Mouse (Mus musculus): ENCODE measurements around the gene Mgat4a. TPM values are rescaled to one million over a fixed set of nuclear protein-coding genes. Genes with fewer than 3 reads are reported as not detected.

Mgat4a gene
- polyA plus RNA-seq, 1 experiment from 2014 or later: 4.4 TPM

DNA sequence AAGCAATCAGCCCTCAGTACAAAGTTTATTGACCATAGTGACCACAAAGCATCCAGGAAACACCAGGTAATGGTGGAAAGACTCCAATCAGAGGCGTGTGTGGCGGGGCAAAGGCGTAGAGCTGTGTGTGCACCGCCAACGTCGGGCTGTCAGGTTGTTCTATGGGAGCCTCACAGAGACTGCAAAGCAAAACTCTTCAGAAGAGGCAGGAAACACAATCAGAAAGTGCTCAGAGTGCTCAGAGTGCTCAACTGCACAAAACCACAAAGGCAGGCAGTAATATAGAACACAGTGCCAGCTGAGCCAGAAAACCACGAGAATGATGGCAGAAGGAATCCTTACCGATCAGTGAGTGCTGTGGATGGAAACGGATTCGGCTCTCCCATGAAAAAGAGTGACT is 67.6 kb downstream of the Mgat4a start:
- no peak overlapping the region for H3K27ac ChIP-seq
- ATAC-seq (ENCODE audit: low FRiP score, low read depth): no peak
- WGBS: 82% methylated on average over 10 of the region's 10 CpGs
- H3K4me3 ChIP-seq: no peak overlapping the region
- H3K27me3 ChIP-seq: no peaks in the 10 kb centered on the region
- H3K4me1 ChIP-seq: peaks cover 4% of the 10 kb centered on the region; the same call in 1 of the 2 replicates
- H3K9me3 ChIP-seq: no peaks in the 10 kb centered on the region
- H3K9ac ChIP-seq: no peak overlapping the region
- H3K4me2 ChIP-seq (replicated peaks): no peak overlapping the region
- peaks cover 3% of the 10 kb centered on the region for H3K36me3 ChIP-seq

- 72% methylated on average over 6 of the region's 6 CpGs for WGBS
- no peak for ATAC-seq (ENCODE audit: low FRiP score, low read depth)
- H3K36me3 ChIP-seq: peaks cover 4% of the 10 kb centered on the region
- peaks cover under 1% of the 10 kb centered on the region; the same call in 1 of the 2 replicates for H3K4me1 ChIP-seq
- H3K4me2 ChIP-seq (replicated peaks): no peak overlapping the region
- H3K27ac ChIP-seq: no peak overlapping the region
- no peak overlapping the region for H3K4me3 ChIP-seq
- H3K9ac ChIP-seq: no peak overlapping the region
- no peaks in the 10 kb centered on the region for H3K27me3 ChIP-seq
- H3K9me3 ChIP-seq: no peaks in the 10 kb centered on the region
Observed at GRCm38 (mm10) chr1:37471179-37472148, 69.4 kb downstream of the Mgat4a start.

DNA sequence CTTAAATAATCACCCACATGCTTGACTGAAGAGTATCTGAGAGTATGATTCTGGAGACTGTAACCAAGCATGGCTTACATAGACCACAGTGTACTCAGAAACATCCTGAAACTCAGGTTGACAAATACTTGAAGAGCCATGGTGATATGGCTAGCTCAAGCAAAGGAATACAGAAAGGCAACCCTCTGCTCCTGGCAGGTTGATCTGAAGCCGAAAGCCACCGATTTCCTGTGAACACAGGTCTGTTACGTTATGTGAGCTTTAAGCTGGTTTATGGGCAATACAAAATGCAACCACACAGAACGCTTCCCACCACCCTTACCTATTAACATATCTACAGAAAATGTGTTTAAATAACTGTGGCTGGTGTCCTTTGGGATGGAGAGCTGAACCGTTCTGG is 71.8 kb downstream of the Mgat4a start:
- Histone ChIP-seq H3K9ac (no peak overlapping the region), H3K36me3 (peaks cover 4% of the 10 kb centered on the region), H3K4me3 (no peak overlapping the region), H3K27me3 (no peaks in the 10 kb centered on the region), H3K27ac (no peak overlapping the region), H3K4me1 (no peaks in the 10 kb centered on the region), H3K9me3 (no peaks in the 10 kb centered on the region), H3K4me2 (replicated peaks) (no peak overlapping the region)
- WGBS: 85% methylated on average over 5 of the region's 5 CpGs
- no peak for ATAC-seq (ENCODE audit: low FRiP score, low read depth)

DNA sequence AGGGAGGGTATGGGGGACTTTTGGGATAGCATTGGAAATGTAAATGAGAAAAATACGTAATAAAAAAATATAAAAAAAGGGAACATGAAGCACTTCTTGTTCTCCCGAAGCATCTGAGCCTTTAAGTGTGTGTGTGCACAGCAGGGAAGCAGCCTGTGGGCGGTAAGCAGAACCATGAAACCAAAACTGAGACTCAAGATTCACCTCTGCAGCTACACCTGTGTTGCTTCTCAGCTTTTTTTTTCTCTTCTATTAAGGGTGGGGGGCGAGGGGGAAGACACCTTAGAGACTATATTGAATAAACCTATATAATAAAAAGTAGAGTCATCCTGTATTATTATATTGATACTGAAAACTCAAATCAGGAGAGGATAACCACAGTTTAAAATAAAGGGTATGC is 73.0 kb downstream of the Mgat4a start:
- Histone ChIP-seq H3K27ac (no peak overlapping the region), H3K36me3 (peaks cover 4% of the 10 kb centered on the region), H3K4me2 (replicated peaks) (no peak overlapping the region), H3K4me3 (no peak overlapping the region), H3K4me1 (no peaks in the 10 kb centered on the region), H3K9me3 (no peaks in the 10 kb centered on the region), H3K9ac (no peak overlapping the region), H3K27me3 (no peaks in the 10 kb centered on the region)
- 87% methylated on average over 4 of the region's 4 CpGs for WGBS
- ATAC-seq (ENCODE audit: low FRiP score, low read depth): no peak

GRCm38 (mm10) chr1:37466322-37466995 is 74.4 kb downstream of the Mgat4a start:
- WGBS: 76% methylated on average over 3 of the region's 3 CpGs
- H3K36me3 ChIP-seq: peaks cover 4% of the 10 kb centered on the region
- no peaks in the 10 kb centered on the region for H3K4me1 ChIP-seq
- no peak for ATAC-seq (ENCODE audit: low FRiP score, low read depth)
- no peak overlapping the region for H3K27ac ChIP-seq
- H3K4me3 ChIP-seq: no peak overlapping the region
- H3K4me2 ChIP-seq (replicated peaks): no peak overlapping the region
- no peak overlapping the region for H3K9ac ChIP-seq
- no peaks in the 10 kb centered on the region for H3K27me3 ChIP-seq
- H3K9me3 ChIP-seq: no peaks in the 10 kb centered on the region

- no peaks in the 10 kb centered on the region for H3K9me3 ChIP-seq
- no peak overlapping the region for H3K27ac ChIP-seq
- H3K36me3 ChIP-seq: peaks cover 4% of the 10 kb centered on the region
- no peak overlapping the region for H3K4me3 ChIP-seq
- H3K27me3 ChIP-seq: no peaks in the 10 kb centered on the region
- WGBS: 82% methylated on average over 10 of the region's 10 CpGs
- no peaks in the 10 kb centered on the region for H3K4me1 ChIP-seq
- ATAC-seq (ENCODE audit: low FRiP score, low read depth): no peak
- no peak overlapping the region for H3K4me2 ChIP-seq (replicated peaks)
- H3K9ac ChIP-seq: no peak overlapping the region
Observed at GRCm38 (mm10) chr1:37464878-37465452, 75.9 kb downstream of the Mgat4a start.

DNA sequence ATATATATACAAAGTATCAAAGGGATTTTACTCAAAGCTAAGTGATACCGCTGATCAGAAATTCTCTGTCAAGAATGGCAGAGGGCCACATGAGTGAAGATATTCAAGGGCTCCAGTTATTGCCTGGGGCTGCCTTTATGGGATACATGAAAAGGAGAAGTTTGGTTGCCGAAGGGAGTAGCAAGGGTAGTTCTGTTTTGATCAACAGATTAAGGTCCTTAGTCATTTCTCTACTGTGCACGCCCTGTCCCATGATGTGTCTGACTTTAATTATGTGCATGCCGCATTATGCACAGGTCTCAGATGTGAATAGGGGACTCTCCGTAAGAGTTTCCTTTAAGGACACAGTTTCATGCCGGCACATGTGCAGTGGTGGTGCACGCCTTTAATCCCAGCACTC is 83.3 kb downstream of the Mgat4a start:
- no peak overlapping the region for H3K27ac ChIP-seq
- no peaks in the 10 kb centered on the region for H3K27me3 ChIP-seq
- H3K9ac ChIP-seq: no peak overlapping the region
- no peaks in the 10 kb centered on the region for H3K4me1 ChIP-seq
- no peak overlapping the region for H3K4me3 ChIP-seq
- WGBS: 79% methylated on average over 7 of the region's 7 CpGs
- no peak for ATAC-seq (ENCODE audit: low FRiP score, low read depth)
- H3K9me3 ChIP-seq: no peaks in the 10 kb centered on the region
- H3K36me3 ChIP-seq: peaks cover 5% of the 10 kb centered on the region; the same call in 1 of the 2 replicates
- H3K4me2 ChIP-seq (replicated peaks): no peak overlapping the region

- Histone ChIP-seq H3K9ac (no peak overlapping the region), H3K4me1 (no peaks in the 10 kb centered on the region), H3K4me2 (replicated peaks) (no peak overlapping the region), H3K27me3 (no peaks in the 10 kb centered on the region), H3K4me3 (no peak overlapping the region), H3K9me3 (no peaks in the 10 kb centered on the region), H3K27ac (no peak overlapping the region), H3K36me3 (peaks cover 22% of the 10 kb centered on the region)
- WGBS: 90% methylated on average over 8 of the region's 8 CpGs
- no peak for ATAC-seq (ENCODE audit: low FRiP score, low read depth)
Observed at GRCm38 (mm10) chr1:37451270-37451669, 89.5 kb downstream of the Mgat4a start.

- no peak for ATAC-seq (ENCODE audit: low FRiP score, low read depth)
- Histone ChIP-seq H3K9me3 (no peaks in the 10 kb centered on the region), H3K4me3 (no peak overlapping the region), H3K4me2 (replicated peaks) (no peak overlapping the region), H3K27ac (no peak overlapping the region), H3K4me1 (no peaks in the 10 kb centered on the region), H3K27me3 (no peaks in the 10 kb centered on the region), H3K9ac (no peak overlapping the region), H3K36me3 (peaks cover 19% of the 10 kb centered on the region; the same call in 1 of the 2 replicates)
- 82% methylated on average over 10 of the region's 10 CpGs for WGBS
Observed at GRCm38 (mm10) chr1:37448361-37449095, 92.3 kb downstream of the Mgat4a start.

- Histone ChIP-seq H3K36me3 (peaks cover 43% of the 10 kb centered on the region), H3K9me3 (no peaks in the 10 kb centered on the region), H3K27me3 (no peaks in the 10 kb centered on the region), H3K4me1 (no peaks in the 10 kb centered on the region), H3K4me3 (no peak overlapping the region), H3K27ac (no peak overlapping the region), H3K9ac (no peak overlapping the region), H3K4me2 (replicated peaks) (no peak overlapping the region)
- 92% methylated on average over 16 of the region's 16 CpGs for WGBS
- ATAC-seq (ENCODE audit: low FRiP score, low read depth): no peak
Observed at GRCm38 (mm10) chr1:37442848-37443835, 97.7 kb downstream of the Mgat4a start.

DNA sequence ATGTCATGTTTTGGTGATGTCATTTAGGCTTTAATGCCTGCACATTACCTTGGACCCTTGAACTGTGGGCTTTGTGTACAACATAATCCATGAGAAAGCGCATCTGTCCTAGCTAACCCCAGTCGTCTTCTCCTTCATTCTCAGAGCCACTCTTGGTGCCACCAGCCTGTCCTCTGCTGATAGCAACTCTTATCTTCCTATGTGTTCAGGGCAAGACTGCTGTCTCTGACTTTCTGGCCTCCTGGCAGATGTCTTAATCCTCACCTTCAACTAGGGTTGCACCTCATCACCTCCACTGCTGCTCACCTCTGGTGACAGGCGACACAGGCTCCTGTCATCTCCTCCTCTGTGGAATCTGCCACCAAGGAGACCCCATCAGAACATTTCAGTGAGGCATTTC is 104.4 kb downstream of the Mgat4a start:
- Histone ChIP-seq H3K9ac (no peak overlapping the region), H3K36me3 (peaks cover 85% of the 10 kb centered on the region), H3K27ac (no peak overlapping the region), H3K4me3 (no peak overlapping the region), H3K9me3 (no peaks in the 10 kb centered on the region), H3K27me3 (no peaks in the 10 kb centered on the region), H3K4me1 (peaks cover 4% of the 10 kb centered on the region), H3K4me2 (replicated peaks) (no peak overlapping the region)
- WGBS: 89% methylated on average over 3 of the region's 3 CpGs
- no peak for ATAC-seq (ENCODE audit: low FRiP score, low read depth)

Data from limb, embryonic 13.5 days (tissue).